Mouse (Mus musculus) ES-Bruce4 (cell line): ENCODE results near the gene Carf. TPM values are rescaled to one million over a fixed set of nuclear protein-coding genes. Genes with fewer than 3 reads are reported as not detected.

Experiments
- H3K27ac ChIP-seq: 2 replicates; pipeline ENCODE4 v1.5.1; 2012; ENCODE audit warnings: low read length, inconsistent platforms; ENCODE audit not compliant: insufficient read depth
- H3K27me3 ChIP-seq: 2 replicates; pipeline ENCODE4 v1.6.1; 2012; ENCODE audit warnings: mild to moderate bottlenecking, low read length, inconsistent platforms; ENCODE audit not compliant: control insufficient read depth, poor library complexity, insufficient read depth, severe bottlenecking
- H3K36me3 ChIP-seq: 2 replicates; pipeline ENCODE4 v1.6.1; 2012; ENCODE audit warnings: inconsistent platforms, mild to moderate bottlenecking, low read length, moderate library complexity; ENCODE audit not compliant: control insufficient read depth, poor library complexity, insufficient read depth, severe bottlenecking
- H3K4me1 ChIP-seq: one replicate; pipeline ENCODE4 v1.8.1; 2011; ENCODE audit warnings: low read length; ENCODE audit not compliant: control insufficient read depth, insufficient read depth
- H3K4me3 ChIP-seq: 2 replicates; pipeline ENCODE4 v1.5.1; 2011; ENCODE audit warnings: low read depth, mild to moderate bottlenecking, low read length
- H3K9ac ChIP-seq: 2 replicates; pipeline ENCODE4 v1.6.1; 2012; ENCODE audit warnings: low read depth, mild to moderate bottlenecking, inconsistent platforms; ENCODE audit not compliant: poor library complexity, severe bottlenecking
- H3K9me3 ChIP-seq: replicated peaks from 2 replicates; pipeline ENCODE4 v1.6.1; 2012; ENCODE audit warnings: mild to moderate bottlenecking, low read length, inconsistent platforms; ENCODE audit not compliant: control insufficient read depth, poor library complexity, insufficient read depth, severe bottlenecking
- CTCF ChIP-seq: IDR thresholded peaks from one replicate; pipeline ENCODE4 v1.8.1; 2011; ENCODE audit warnings: low read depth, low read length
- EP300 ChIP-seq: IDR thresholded peaks from 2 replicates; pipeline ENCODE4 v1.6.1; 2011; ENCODE audit warnings: low read depth, low read length; ENCODE audit not compliant: insufficient read depth
- POLR2A ChIP-seq: IDR thresholded peaks from one replicate; pipeline ENCODE4 v1.8.1; 2011; ENCODE audit warnings: low read length; ENCODE audit not compliant: insufficient read depth
- polyA plus RNA-seq: library from polyadenylated mRNA; stranded (reverse); fragments of >200 nt; gene quantifications from 2 replicates; pipeline ENCODE4 v1.2.4, GENCODE M21; 2011; ENCODE audit warnings: low read depth; ENCODE audit not compliant: missing spikeins, insufficient read depth, insufficient read length

Carf gene
- polyA plus RNA-seq, 1 experiment: 24.8 TPM

GRCm38 (mm10) chr1:60076411-60076810 lies 21.6 kb upstream of the Carf start:
- peaks cover 31% of the 10 kb centered on the region for H3K36me3 ChIP-seq
- no peak overlapping the region for H3K4me3 ChIP-seq
- no peaks in the 10 kb centered on the region for H3K4me1 ChIP-seq
- H3K9me3 ChIP-seq: no peaks in the 10 kb centered on the region
- no peaks in the 10 kb centered on the region for H3K27me3 ChIP-seq
- TF ChIP-seq EP300 (no peak), CTCF (no peak), POLR2A (no peak)
- no peak overlapping the region for H3K27ac ChIP-seq
- no peak overlapping the region for H3K9ac ChIP-seq

GRCm38 (mm10) chr1:60096572-60097276 lies 1.3 kb upstream of the Carf start:
- H3K27ac ChIP-seq: no peak overlapping the region
- H3K27me3 ChIP-seq: no peaks in the 10 kb centered on the region
- peak overlapping the region; percentile 92 for H3K9ac ChIP-seq
- no peak for TF ChIP-seq POLR2A
- no peak for TF ChIP-seq CTCF
- no peak for TF ChIP-seq EP300
- H3K4me3 ChIP-seq: peak overlapping the region; percentile 99
- H3K9me3 ChIP-seq: no peaks in the 10 kb centered on the region
- peaks cover 23% of the 10 kb centered on the region for H3K36me3 ChIP-seq
- no peaks in the 10 kb centered on the region for H3K4me1 ChIP-seq

- H3K9me3 ChIP-seq: no peaks in the 10 kb centered on the region
- no peaks in the 10 kb centered on the region for H3K4me1 ChIP-seq
- peaks cover 19% of the 10 kb centered on the region for H3K36me3 ChIP-seq
- no peaks in the 10 kb centered on the region for H3K27me3 ChIP-seq
- peak overlapping the region; percentile 92 for H3K9ac ChIP-seq
- TF ChIP-seq CTCF: no peak
- no peak for TF ChIP-seq POLR2A
- TF ChIP-seq EP300: no peak
- H3K27ac ChIP-seq: peak overlapping the region; percentile 75
- peak overlapping the region; percentile 99 for H3K4me3 ChIP-seq
These were observed 597 bp upstream of the Carf start for GRCm38 (mm10) chr1:60097277-60098023.

- Histone ChIP-seq H3K27ac (no peak overlapping the region), H3K36me3 (peaks cover 10% of the 10 kb centered on the region), H3K4me3 (peak overlapping the region; percentile 99), H3K27me3 (no peaks in the 10 kb centered on the region), H3K4me1 (no peaks in the 10 kb centered on the region), H3K9ac (peak overlapping the region; percentile 92), H3K9me3 (no peaks in the 10 kb centered on the region)
- TF ChIP-seq CTCF (no peak), POLR2A (no peak), EP300 (no peak)
These were observed 792 bp downstream of the Carf start for GRCm38 (mm10) chr1:60098839-60099238.

- no peaks in the 10 kb centered on the region for H3K36me3 ChIP-seq
- H3K27me3 ChIP-seq: no peaks in the 10 kb centered on the region
- H3K4me3 ChIP-seq: no peak overlapping the region
- H3K4me1 ChIP-seq: no peaks in the 10 kb centered on the region
- TF ChIP-seq EP300: no peak
- TF ChIP-seq CTCF: no peak
- TF ChIP-seq POLR2A: no peak
- no peak overlapping the region for H3K27ac ChIP-seq
- no peaks in the 10 kb centered on the region for H3K9me3 ChIP-seq
- H3K9ac ChIP-seq: no peak overlapping the region
These were observed 6.5 kb downstream of the Carf start for GRCm38 (mm10) chr1:60104582-60104981.

GRCm38 (mm10) chr1:60117721-60118455 lies 19.8 kb downstream of the Carf start:
- TF ChIP-seq EP300: no peak
- no peak for TF ChIP-seq POLR2A
- TF ChIP-seq CTCF: no peak

More at GRCm38 (mm10) chr1:60117721-60118455, 19.8 kb downstream of the Carf start:
- no peaks in the 10 kb centered on the region for H3K27me3 ChIP-seq
- no peak overlapping the region for H3K4me3 ChIP-seq
- H3K4me1 ChIP-seq: no peaks in the 10 kb centered on the region
- no peaks in the 10 kb centered on the region for H3K36me3 ChIP-seq
- H3K9ac ChIP-seq: no peak overlapping the region
- H3K9me3 ChIP-seq: no peaks in the 10 kb centered on the region
- H3K27ac ChIP-seq: no peak overlapping the region
